Mouse (Mus musculus) frontal cortex, postnatal 14 days (tissue): ENCODE results near the gene Vmn1r204.
"Not testable (repeated sequence)": the region's sequence is repeated elsewhere in the genome, so short reads cannot be mapped to it uniquely, and the experiment has no call there.

Experiments
- DNase-seq, 2 experiments: peaks; one replicate each; pipeline ENCODE4 v3.0.0; 2022; ENCODE audit warnings: low spot score in 2 of 2

Vmn1r204 gene

GRCm38 (mm10) chr13:22552898-22553297 is at the start of gene Vmn1r204:
Gene Vmn1r204, plus strand, starts transcription at chr13:22553198.
- not testable (repeated sequence) for DNase-seq

DNA sequence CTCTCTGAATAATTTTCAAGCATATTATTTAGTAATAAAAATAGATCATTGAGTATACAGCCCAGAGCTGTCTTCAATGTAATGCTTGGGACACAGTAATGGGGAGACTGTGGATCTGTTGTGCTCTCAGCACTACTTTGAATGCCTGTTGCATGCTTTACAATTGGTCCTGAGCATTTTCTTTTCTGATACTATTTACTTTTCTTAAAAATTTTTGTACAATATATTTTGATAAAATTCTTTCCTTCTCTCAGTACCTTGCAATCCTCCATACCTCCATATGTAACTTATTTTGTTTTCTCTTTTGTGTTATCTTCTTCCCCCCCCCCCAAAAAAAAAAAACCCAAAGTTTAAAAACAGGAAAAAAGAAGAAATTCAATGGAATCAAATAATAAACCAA is 47.7 kb upstream of the Vmn1r204 start, which contains the start of gene Vmn1r202:
Gene Vmn1r202 (minus strand): TSS at position 101 of the 400 bp plus-strand sequence.
- DNase-seq = no peak

- DNase-seq = no peak
Observed at GRCm38 (mm10) chr13:22517814-22518213, 35.2 kb upstream of the Vmn1r204 start, which contains the start of gene Vmn1r203. Gene Vmn1r203, plus strand, starts transcription at chr13:22518114.

DNA sequence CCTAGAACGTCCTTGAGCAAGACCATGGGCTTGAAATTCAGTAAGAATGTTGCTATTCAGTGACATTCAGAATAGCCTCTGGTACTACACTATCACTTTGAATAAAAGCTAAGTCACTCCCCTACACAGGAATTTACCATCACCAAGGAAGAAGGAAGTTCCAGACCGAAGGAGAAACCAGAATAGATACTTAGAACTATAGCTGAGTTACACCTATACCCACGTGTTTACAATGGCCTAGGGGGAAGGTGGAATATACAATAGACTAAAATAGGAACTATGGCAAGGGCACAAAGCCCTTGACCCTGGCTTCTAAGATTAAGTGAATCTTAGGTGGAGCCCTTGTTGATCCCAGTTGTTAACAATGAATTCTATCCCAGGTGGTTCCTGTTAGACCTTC is 21.9 kb downstream of the Vmn1r204 start:
- DNase-seq = not testable (repeated sequence)

- not testable (repeated sequence) for DNase-seq
Observed at GRCm38 (mm10) chr13:22583336-22583735, 30.3 kb downstream of the Vmn1r204 start.

DNA sequence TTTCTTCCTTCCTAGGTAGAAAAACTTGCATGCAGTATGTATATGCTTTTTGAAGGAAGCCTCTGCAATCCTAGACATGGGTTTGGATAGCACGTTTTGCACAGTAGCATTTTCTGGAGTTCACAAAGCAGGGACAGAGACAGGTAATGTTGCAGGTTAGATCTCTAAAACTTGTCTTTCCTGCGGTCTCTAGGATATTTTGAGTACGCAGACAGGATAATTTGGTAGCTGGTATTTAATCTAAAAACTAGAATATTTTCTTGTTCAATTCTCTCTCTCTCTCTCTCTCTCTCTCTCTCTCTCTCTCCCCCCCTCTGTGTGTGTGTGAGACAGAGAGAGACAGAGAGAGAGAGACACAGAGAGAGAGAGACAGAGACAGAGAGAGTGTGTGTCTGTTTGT is 39.9 kb downstream of the Vmn1r204 start, which contains the start of gene Vmn1r205:
Gene Vmn1r205 (minus strand): TSS at position 101 of the 400 bp plus-strand sequence.
- no peak for DNase-seq
